Mouse (Mus musculus) C2C12 (cell line): ENCODE data around the gene Tns4.

Experiments used
- CEBPB ChIP-seq: IDR thresholded peaks from one replicate; pipeline ENCODE4 v1.6.1; 2011; ENCODE audit warnings: low read depth, mild to moderate bottlenecking, control low read depth, moderate library complexity
- CTCF ChIP-seq: IDR thresholded peaks from one replicate; pipeline ENCODE4 v1.5.1; 2011; ENCODE audit not compliant: control insufficient read depth, insufficient read depth, insufficient read length
- FOSL1 ChIP-seq: IDR thresholded peaks from one replicate; pipeline ENCODE4 v1.8.0; 2011; ENCODE audit warnings: mild to moderate bottlenecking, low read length; ENCODE audit not compliant: poor library complexity, insufficient read depth, severe bottlenecking
- MAX ChIP-seq: IDR thresholded peaks from one replicate; pipeline ENCODE4 v1.6.1; 2011; ENCODE audit warnings: mild to moderate bottlenecking, control low read depth
- MYOG ChIP-seq: IDR thresholded peaks from one replicate; pipeline ENCODE4 v1.6.1; 2011; ENCODE audit not compliant: control insufficient read depth, insufficient read length; ENCODE audit errors: extremely low read depth
- USF1 ChIP-seq: IDR thresholded peaks from one replicate; pipeline ENCODE4 v1.6.1; 2011; ENCODE audit warnings: low read depth, mild to moderate bottlenecking, control low read depth, moderate library complexity

DNA sequence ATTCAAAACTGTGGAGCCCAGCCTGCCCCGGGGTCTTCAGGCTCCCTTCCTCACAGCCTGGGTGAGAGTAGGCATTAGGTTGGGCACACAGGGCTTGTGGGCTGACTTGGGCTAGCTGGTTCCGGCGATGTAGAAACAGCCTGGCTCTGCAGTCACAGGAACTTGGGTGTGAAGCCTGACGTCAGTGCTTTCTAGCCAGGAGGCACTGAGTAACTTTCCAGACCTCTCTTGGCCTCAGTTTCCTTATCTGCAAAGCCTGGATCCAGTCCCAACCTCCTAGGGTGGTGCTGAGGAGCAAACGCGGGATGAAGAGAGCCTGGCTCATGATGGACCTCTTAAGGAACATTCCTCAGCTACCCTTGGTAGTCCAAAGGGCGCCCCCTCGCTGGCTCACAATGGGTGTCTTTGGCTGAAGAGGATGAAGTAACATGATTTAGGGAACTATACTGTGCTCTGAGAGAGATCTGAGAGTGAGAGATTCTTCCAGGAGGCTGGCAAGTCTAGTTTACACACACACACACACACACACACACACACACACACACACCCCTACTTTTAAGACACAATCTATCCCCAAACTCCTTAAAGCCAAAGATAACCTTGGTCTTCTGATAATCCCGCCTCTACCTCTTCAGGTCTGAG, 8.1 kb downstream of the Tns4 start:
- TF ChIP-seq MAX (no peak), CTCF (no peak), MYOG (no peak), USF1 (no peak), CEBPB (no peak), FOSL1 (no peak)
